Mouse (Mus musculus) midbrain, embryonic 11.5 days (tissue): ENCODE measurements around the gene Ablim1. TPM values are rescaled to one million over a fixed set of nuclear protein-coding genes. Genes with fewer than 3 reads are reported as not detected.
A peak's percentile ranks its signal among the peaks of the same experiment; 100 is the strongest.

Experiments used
- ATAC-seq: fragments of 200-750 bp; cut with Nextera tagmentation; 2 replicates; pipeline ENCODE4 v1.8.0; 2017; ENCODE audit warnings: moderate TSS enrichment, moderate library complexity; ENCODE audit not compliant: low FRiP score
- DNase-seq: peaks from one replicate; pipeline ENCODE4 v3.0.0; 2015; ENCODE audit warnings: low spot score; ENCODE audit errors: missing footprints
- H3K27ac ChIP-seq: fragments of 300-500 bp; sonication (generic); 2 replicates; pipeline ENCODE4 v1.5.1; 2014; ENCODE audit warnings: low read depth, low read length
- H3K27me3 ChIP-seq: fragments of 300-500 bp; sonication (generic); 2 replicates; pipeline ENCODE4 v1.6.1; 2014; ENCODE audit warnings: mild to moderate bottlenecking, low read length, moderate library complexity, mixed read lengths; ENCODE audit not compliant: control insufficient read depth, insufficient read depth
- H3K36me3 ChIP-seq: fragments of 300-500 bp; sonication (generic); 2 replicates; pipeline ENCODE4 v1.6.1; 2014; ENCODE audit warnings: mild to moderate bottlenecking, low read length, moderate library complexity, mixed read lengths; ENCODE audit not compliant: control insufficient read depth, insufficient read depth
- H3K4me1 ChIP-seq: fragments of 300-500 bp; sonication (generic); 2 replicates; pipeline ENCODE4 v1.6.1; 2014; ENCODE audit warnings: low read length; ENCODE audit not compliant: control insufficient read depth, insufficient read depth
- H3K4me2 ChIP-seq: fragments of 300-500 bp; sonication (generic); 2 replicates; pipeline ENCODE4 v1.6.1; 2014; ENCODE audit warnings: mild to moderate bottlenecking, moderate library complexity
- H3K4me3 ChIP-seq: fragments of 300-500 bp; sonication (generic); 2 replicates; pipeline ENCODE4 v1.5.1; 2014; ENCODE audit warnings: low read depth, low read length
- H3K9ac ChIP-seq: fragments of 300-500 bp; sonication (generic); 2 replicates; pipeline ENCODE4 v1.6.1; 2014; ENCODE audit warnings: low read length
- H3K9me3 ChIP-seq: fragments of 300-500 bp; sonication (generic); 2 replicates; pipeline ENCODE4 v1.6.1; 2016; ENCODE audit warnings: low read length; ENCODE audit not compliant: control insufficient read depth
- WGBS: fragments of 180-500 bp; shearing (Covaris S2); extraction: QIAGEN DNeasy Blood & Tissue Kit; methylation state at CpG from one replicate; pipeline ENCODE4 v1.1.7; 2014; 5-methylcytosine and 5-hydroxymethylcytosine counted together
- polyA plus RNA-seq: library from polyadenylated mRNA; unstranded; fragments of >200 nt; fragmentation: Nextera tagmentation; extraction: Ambion mirVana; gene quantifications from 2 replicates; pipeline ENCODE4 v1.2.1, GENCODE M21; 2014

Ablim1 gene
- polyA plus RNA-seq, 1 experiment from 2014 or later: 18.3 TPM

- Histone ChIP-seq H3K4me3 (no peak overlapping the region), H3K27me3 (no peaks in the 10 kb centered on the region), H3K36me3 (no peaks in the 10 kb centered on the region), H3K9ac (no peak overlapping the region), H3K9me3 (no peaks in the 10 kb centered on the region), H3K4me2 (no peak overlapping the region), H3K27ac (no peak overlapping the region), H3K4me1 (no peaks in the 10 kb centered on the region)
- ATAC-seq: no peak
- WGBS: 87% methylated on average over 5 of the region's 5 CpGs
- no peak for DNase-seq
Measured at GRCm38 (mm10) chr19:57298006-57298405, 16.7 kb downstream of the Ablim1 start.

- Histone ChIP-seq H3K27me3 (no peaks in the 10 kb centered on the region), H3K9me3 (no peaks in the 10 kb centered on the region)
- 92% methylated on average over 9 of the region's 9 CpGs for WGBS
Measured at GRCm38 (mm10) chr19:57297447-57297846, 17.3 kb downstream of the Ablim1 start.

DNA sequence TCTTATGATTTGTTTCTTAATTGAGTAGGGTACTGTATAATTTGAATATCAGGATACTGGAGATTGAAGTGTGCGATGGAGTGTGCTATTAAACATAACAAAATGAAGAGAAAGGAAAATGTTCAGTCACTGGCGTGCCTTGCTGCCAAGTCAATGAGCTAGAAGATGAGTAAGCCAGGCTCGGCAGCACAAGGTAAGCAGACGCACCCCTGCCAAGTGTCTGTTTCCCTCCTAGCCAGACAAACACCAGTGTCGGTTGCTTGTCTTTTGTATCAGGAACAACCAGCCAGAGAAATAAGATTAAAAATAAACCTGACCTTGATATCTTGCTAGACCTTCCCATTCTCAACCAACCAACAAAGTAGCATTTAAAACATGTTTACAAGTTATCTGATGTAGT is 18.2 kb downstream of the Ablim1 start:
- DNase-seq (no peak), ATAC-seq (no peak)
- Histone ChIP-seq H3K9me3 (no peaks in the 10 kb centered on the region), H3K4me2 (no peak overlapping the region), H3K36me3 (no peaks in the 10 kb centered on the region), H3K9ac (no peak overlapping the region), H3K27me3 (no peaks in the 10 kb centered on the region), H3K4me3 (no peak overlapping the region), H3K4me1 (no peaks in the 10 kb centered on the region), H3K27ac (no peak overlapping the region)
- WGBS: 80% methylated on average over 5 of the region's 5 CpGs

More at GRCm38 (mm10) chr19:57297447-57297846, 17.3 kb downstream of the Ablim1 start:
- Histone ChIP-seq H3K36me3 (no peaks in the 10 kb centered on the region), H3K27ac (no peak overlapping the region), H3K4me3 (no peak overlapping the region), H3K9ac (no peak overlapping the region), H3K4me2 (no peak overlapping the region), H3K4me1 (no peaks in the 10 kb centered on the region)
- ATAC-seq (no peak), DNase-seq (no peak)

DNA sequence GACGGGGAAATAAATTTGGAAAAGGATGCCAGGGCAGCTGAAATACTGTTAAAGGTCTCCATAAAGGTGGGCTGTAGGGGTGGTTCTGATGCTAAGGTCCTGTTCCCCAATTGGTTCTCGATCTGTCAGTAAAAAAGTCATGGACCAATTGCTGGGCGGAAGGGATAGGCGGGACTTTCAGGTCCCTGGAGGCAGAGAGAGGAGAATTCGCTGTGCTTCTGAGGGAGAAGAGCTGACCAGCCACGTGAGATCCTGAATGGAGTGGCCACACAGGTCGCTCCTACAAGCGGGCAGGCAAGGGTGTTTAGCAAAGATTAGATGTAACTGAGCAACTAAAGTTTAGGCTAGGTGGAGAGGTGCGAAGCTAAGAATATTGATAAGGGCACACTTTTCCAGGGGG is 19.2 kb downstream of the Ablim1 start:
- no peak for ATAC-seq
- no peak overlapping the region for H3K27ac ChIP-seq
- WGBS: 65% methylated on average over 9 of the region's 9 CpGs

GRCm38 (mm10) chr19:57294356-57294755 is 20.4 kb downstream of the Ablim1 start:
- ATAC-seq (no peak), DNase-seq (no peak)
- no peaks in the 10 kb centered on the region for H3K9me3 ChIP-seq
- H3K9ac ChIP-seq: no peak overlapping the region
- no peak overlapping the region for H3K4me3 ChIP-seq
- no peaks in the 10 kb centered on the region for H3K27me3 ChIP-seq
- H3K4me2 ChIP-seq: no peak overlapping the region
- 83% methylated on average over 4 of the region's 4 CpGs for WGBS
- H3K36me3 ChIP-seq: no peaks in the 10 kb centered on the region
- no peak overlapping the region for H3K27ac ChIP-seq
- no peaks in the 10 kb centered on the region for H3K4me1 ChIP-seq

More for the DNA sequence above, 19.2 kb downstream of the Ablim1 start:
- Histone ChIP-seq H3K4me2 (no peak overlapping the region), H3K27me3 (no peaks in the 10 kb centered on the region), H3K4me1 (no peaks in the 10 kb centered on the region), H3K4me3 (no peak overlapping the region), H3K9me3 (no peaks in the 10 kb centered on the region), H3K9ac (no peak overlapping the region), H3K36me3 (no peaks in the 10 kb centered on the region)
- DNase-seq: no peak

- Histone ChIP-seq H3K9me3 (no peaks in the 10 kb centered on the region), H3K36me3 (no peaks in the 10 kb centered on the region), H3K4me1 (no peaks in the 10 kb centered on the region), H3K4me3 (no peak overlapping the region), H3K27ac (no peak overlapping the region), H3K9ac (no peak overlapping the region), H3K27me3 (no peaks in the 10 kb centered on the region), H3K4me2 (no peak overlapping the region)
- DNase-seq: no peak
- 48% methylated on average over 7 of the region's 7 CpGs for WGBS
- ATAC-seq: no peak
Measured at GRCm38 (mm10) chr19:57293737-57294136, 21.0 kb downstream of the Ablim1 start.

GRCm38 (mm10) chr19:57283310-57283709 is 31.4 kb downstream of the Ablim1 start:
- ATAC-seq: no peak
- WGBS: 76% methylated on average over 3 of the region's 3 CpGs
- H3K27ac ChIP-seq: no peak overlapping the region
- H3K4me1 ChIP-seq: no peaks in the 10 kb centered on the region
- H3K9me3 ChIP-seq: no peaks in the 10 kb centered on the region; the same call in 1 of the 2 replicates
- peak; percentile 78 for DNase-seq
- no peaks in the 10 kb centered on the region for H3K36me3 ChIP-seq
- H3K4me2 ChIP-seq: no peak overlapping the region
- H3K27me3 ChIP-seq: no peaks in the 10 kb centered on the region
- no peak overlapping the region for H3K9ac ChIP-seq
- no peak overlapping the region for H3K4me3 ChIP-seq

- WGBS: 72% methylated on average over 5 of the region's 5 CpGs
- ATAC-seq: no peak
Measured at GRCm38 (mm10) chr19:57282642-57283041, 32.1 kb downstream of the Ablim1 start.

GRCm38 (mm10) chr19:57279666-57280065 is 35.1 kb downstream of the Ablim1 start:
- no peak for DNase-seq
- Histone ChIP-seq H3K27me3 (no peaks in the 10 kb centered on the region), H3K4me2 (no peak overlapping the region), H3K27ac (no peak overlapping the region), H3K9me3 (no peaks in the 10 kb centered on the region), H3K9ac (no peak overlapping the region), H3K4me1 (peaks cover 3% of the 10 kb centered on the region; the same call in 1 of the 2 replicates), H3K4me3 (no peak overlapping the region), H3K36me3 (no peaks in the 10 kb centered on the region)
- WGBS: 92% methylated on average over 4 of the region's 4 CpGs
- ATAC-seq: no peak

More at GRCm38 (mm10) chr19:57282642-57283041, 32.1 kb downstream of the Ablim1 start:
- Histone ChIP-seq H3K4me2 (no peak overlapping the region), H3K27me3 (no peaks in the 10 kb centered on the region), H3K9ac (no peak overlapping the region), H3K9me3 (no peaks in the 10 kb centered on the region; the same call in 1 of the 2 replicates), H3K4me1 (peaks cover 2% of the 10 kb centered on the region; the same call in 1 of the 2 replicates), H3K27ac (no peak overlapping the region), H3K36me3 (no peaks in the 10 kb centered on the region), H3K4me3 (no peak overlapping the region)
- no peak for DNase-seq
